Comparison of ENCODE assay signal across 25 mouse cellular contexts in the genomic region with DNA sequence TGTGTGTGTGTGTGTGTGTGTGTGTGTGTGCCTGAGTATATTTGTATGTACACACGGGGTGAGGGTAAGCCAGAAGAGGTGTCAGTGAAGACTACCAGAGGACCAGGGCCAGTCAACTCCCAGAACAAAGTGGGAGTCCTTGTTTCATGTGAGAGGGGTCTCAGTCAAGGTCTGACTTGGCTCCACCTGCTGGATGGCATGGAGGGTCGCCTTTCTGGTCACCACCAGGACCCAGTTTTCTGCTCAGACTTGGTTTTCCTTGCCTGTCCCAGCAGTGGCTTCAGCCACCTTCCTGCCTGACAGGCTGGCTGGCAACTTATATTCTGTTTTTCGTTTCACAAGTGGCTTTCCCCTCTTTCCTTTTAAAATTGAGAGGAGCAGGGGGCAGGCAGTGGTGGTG. TPM values are rescaled to one million over a fixed set of nuclear protein-coding genes. Genes with fewer than 3 reads are reported as not detected.
DNase-seq lines count a peak whose midpoint lies in the region; ATAC-seq and TF ChIP-seq lines count a peak whose summit lies in the region.
"Had no signal": no experiment of that assay in that cellular context is flagged by ENCODE, and none has a peak within 500 bp of the region (broad histone marks: within the 10 kb centered on the region; RNA-seq: fewer than 3 reads in every experiment).

No protein-coding gene starts in this region.

- no peak overlapping the region for H3K27ac ChIP-seq in heart, postnatal 0 days (ENCODE audit: low read depth)
- no peak overlapping the region for H3K27ac ChIP-seq in embryonic facial prominence, embryonic 11.5 days (replicated peaks; ENCODE audit: low read depth, low read length)
- H3K27ac ChIP-seq: forebrain, embryonic 13.5 days; heart, adult 2 months; left cerebral cortex, adult 2 months; limb, embryonic 12.5 days; liver, embryonic 15.5 days; macrophage; midbrain, embryonic 12.5 days; neural tube, embryonic 12.5 days had no signal

- no peaks in the 10 kb centered on the region for H3K9me3 ChIP-seq in heart, postnatal 0 days (replicated peaks; ENCODE audit: control insufficient read depth, low read length)
- H3K9me3 ChIP-seq in embryonic facial prominence, embryonic 11.5 days (replicated peaks; ENCODE audit: control insufficient read depth, low read length): no peaks in the 10 kb centered on the region
- H3K9me3 ChIP-seq: forebrain, embryonic 13.5 days; limb, embryonic 12.5 days; liver, embryonic 15.5 days; midbrain, embryonic 12.5 days; neural tube, embryonic 12.5 days had no signal

- no peak for TF ChIP-seq POLR2A in lung, adult 2 months (IDR thresholded peaks at IDR 0.05; ENCODE audit: borderline replicate concordance, extremely low read depth, low read depth, low read length)

- 28% methylated on average over 3 of the region's 3 CpGs for WGBS in heart, postnatal 0 days
- WGBS in lung, adult 2 months: 27% methylated on average over 3 of the region's 3 CpGs
- 41% methylated on average over 3 of the region's 3 CpGs for WGBS in embryonic facial prominence, embryonic 11.5 days

- H3K9ac ChIP-seq in heart, postnatal 0 days (replicated peaks; ENCODE audit: low read depth, low read length): no peak overlapping the region
- H3K9ac ChIP-seq in embryonic facial prominence, embryonic 11.5 days (replicated peaks; ENCODE audit: low read length): no peak overlapping the region
- H3K9ac ChIP-seq: forebrain, embryonic 13.5 days; limb, embryonic 12.5 days; liver, embryonic 15.5 days; midbrain, embryonic 12.5 days; neural tube, embryonic 12.5 days had no signal

- no peaks in the 10 kb centered on the region for H3K27me3 ChIP-seq in heart, postnatal 0 days (ENCODE audit: control insufficient read depth, insufficient read depth, low read length)
- no peaks in the 10 kb centered on the region for H3K27me3 ChIP-seq in embryonic facial prominence, embryonic 11.5 days (ENCODE audit: control insufficient read depth, insufficient read depth, low read length)
- H3K27me3 ChIP-seq: CH12.LX; forebrain, embryonic 13.5 days; limb, embryonic 12.5 days; liver, embryonic 15.5 days; midbrain, embryonic 12.5 days; neural tube, embryonic 12.5 days had no signal

- 0 out of 2 replicates have a peak, but pooled peaks cover 5% of the 10 kb centered on the region for H3K4me1 ChIP-seq in heart, postnatal 0 days (ENCODE audit: control insufficient read depth, insufficient read depth)
- H3K4me1 ChIP-seq in lung, adult 2 months (ENCODE audit: control insufficient read depth, insufficient read depth, low read length): no peaks in the 10 kb centered on the region
- no peaks in the 10 kb centered on the region for H3K4me1 ChIP-seq in embryonic facial prominence, embryonic 11.5 days (ENCODE audit: control insufficient read depth, insufficient read depth, low read length)
- H3K4me1 ChIP-seq: forebrain, embryonic 13.5 days; midbrain, embryonic 12.5 days; neural tube, embryonic 12.5 days had no signal

- TF ChIP-seq CTCF in heart, postnatal 0 days (IDR thresholded peaks at IDR 0.05; ENCODE audit: low read depth): 0 out of 2 replicates have a peak, but pooled peaks have one; percentile 10
- peak; percentile 14; the same call in 1 of the 2 replicates for TF ChIP-seq CTCF in lung, adult 2 months (IDR thresholded peaks at IDR 0.05; ENCODE audit: insufficient read depth, low read length)

- no peak overlapping the region for H3K4me3 ChIP-seq in heart, postnatal 0 days (ENCODE audit: low read depth, low read length)
- no peak overlapping the region for H3K4me3 ChIP-seq in lung, adult 2 months (replicated peaks; ENCODE audit: extremely low read depth, low read depth, low read length)
- no peak overlapping the region for H3K4me3 ChIP-seq in embryonic facial prominence, embryonic 11.5 days (ENCODE audit: low read depth, low read length)
- H3K4me3 ChIP-seq: forebrain, embryonic 13.5 days; heart, adult 2 months; left cerebral cortex, adult 2 months; limb, embryonic 12.5 days; liver, embryonic 15.5 days; midbrain, embryonic 12.5 days; neural tube, embryonic 12.5 days had no signal

- no peaks in the 10 kb centered on the region for H3K36me3 ChIP-seq in heart, postnatal 0 days (replicated peaks; ENCODE audit: control insufficient read depth, insufficient read depth, low read length)
- H3K36me3 ChIP-seq in embryonic facial prominence, embryonic 11.5 days (replicated peaks; ENCODE audit: control insufficient read depth, insufficient read depth, low read depth, low read length): no peaks in the 10 kb centered on the region
- H3K36me3 ChIP-seq: limb, embryonic 12.5 days; liver, embryonic 15.5 days; midbrain, embryonic 12.5 days; neural tube, embryonic 12.5 days had no signal

- ATAC-seq in heart, postnatal 0 days (ENCODE audit: insufficient read depth, low read depth): no peak
- no peak for ATAC-seq in embryonic facial prominence, embryonic 11.5 days (replicated peaks; ENCODE audit: insufficient number of reproducible peaks, low FRiP score, low TSS enrichment, low read depth)
- ATAC-seq: forebrain, embryonic 13.5 days had no signal

- no peak for DNase-seq in heart, postnatal 0 days (ENCODE audit: low spot score)
- no peak for DNase-seq in heart, postnatal 4 days
- no peak for DNase-seq in lung, adult 2 months
- DNase-seq in lung, postnatal 36 days: no peak
- peak; percentile 47 for DNase-seq in ES-CJ7 (ENCODE audit: low read depth, low spot score)
- DNase-seq in embryonic facial prominence, embryonic 11.5 days (ENCODE audit: low spot score): peak; percentile 40
- DNase-seq in kidney, adult 18-20 months: no peak
- DNase-seq: adrenal gland, adult 8-10 months; cerebellum, adult 9-11 months; gastrocnemius, postnatal 25 days; heart, adult 2 months; kidney, adult 8-10 months; kidney, postnatal 36 days; layer of hippocampus, adult 9-11 months; thymus, postnatal 25 days had no signal

- H3K4me2 ChIP-seq in heart, postnatal 0 days (ENCODE audit: low read depth, low read length): no peak overlapping the region
- H3K4me2 ChIP-seq in embryonic facial prominence, embryonic 11.5 days (ENCODE audit: low read depth, low read length): no peak overlapping the region
- H3K4me2 ChIP-seq: forebrain, embryonic 13.5 days; limb, embryonic 12.5 days; liver, embryonic 15.5 days; midbrain, embryonic 12.5 days; neural tube, embryonic 12.5 days had no signal

- TF ChIP-seq EP300 in heart, postnatal 0 days (IDR thresholded peaks at IDR 0.05; ENCODE audit: low read depth): no peak

RNA-seq across cellular contexts. Expression of a gene that starts 20.7 kb away (rescaled TPM):
- total RNA-seq in heart, postnatal 0 days (2014; rRNA removed; ENCODE audit: low replicate concordance): 79.1 and 81.5 TPM in 2 replicates
- 45.9 and 53.2 TPM in 2 replicates for polyA plus RNA-seq in heart, postnatal 0 days (2015; fragmentation: Nextera tagmentation; extraction: Ambion mirVana)
- total RNA-seq in heart, postnatal 4 days (2021): 10 to 100 TPM; 74.3 to 77.1 TPM
- 163 and 173 TPM in 2 replicates for polyA plus RNA-seq in lung, adult 2 months (2012; rRNA removed)
- 23.5 and 24.8 TPM in 2 replicates for polyA plus RNA-seq in embryonic facial prominence, embryonic 11.5 days (2014; fragmentation: Nextera tagmentation; extraction: Ambion mirVana)

RNA-seq across cellular contexts. Expression of a gene that starts 21.3 kb away (rescaled TPM):
- 34.7 and 98.0 TPM in 2 replicates for total RNA-seq in heart, postnatal 0 days (2014; rRNA removed; ENCODE audit: low replicate concordance)
- polyA plus RNA-seq in heart, postnatal 0 days (2015; fragmentation: Nextera tagmentation; extraction: Ambion mirVana): 152 and 162 TPM in 2 replicates
- total RNA-seq in heart, postnatal 4 days (2021): 10 to 100 TPM; 89.8 to 90.8 TPM
- 131 and 171 TPM in 2 replicates for polyA plus RNA-seq in lung, adult 2 months (2012; rRNA removed)
- 127 and 141 TPM in 2 replicates for polyA plus RNA-seq in embryonic facial prominence, embryonic 11.5 days (2014; fragmentation: Nextera tagmentation; extraction: Ambion mirVana)

RNA-seq across cellular contexts. Expression of a gene that starts 26.3 kb away (rescaled TPM):
- total RNA-seq in heart, postnatal 0 days (2014; rRNA removed; ENCODE audit: low replicate concordance): not detected in 2 replicates
- polyA plus RNA-seq in heart, postnatal 0 days (2015; fragmentation: Nextera tagmentation; extraction: Ambion mirVana): 0.25 TPM in 1 of 2 replicates, not detected in the other
- under 1 TPM in 1 of 2 experiments, not detected in 1; 0.97 TPM for total RNA-seq in heart, postnatal 4 days (2021)
- polyA plus RNA-seq in lung, adult 2 months (2012; rRNA removed): not detected in 2 replicates
- 0.61 TPM in 1 of 2 replicates, not detected in the other for polyA plus RNA-seq in embryonic facial prominence, embryonic 11.5 days (2014; fragmentation: Nextera tagmentation; extraction: Ambion mirVana)
- total RNA-seq: adrenal gland, adult 8-10 months; gastrocnemius, postnatal 25 days; hematopoietic stem cell, adult 5-6 weeks; left cerebral cortex, adult 2 months had no signal
- polyA plus RNA-seq: heart, adult 2 months; limb, embryonic 12.5 days; liver, embryonic 15.5 days; macrophage; midbrain, embryonic 12.5 days; neural tube, embryonic 12.5 days; small intestine, adult 2 months had no signal

RNA-seq across cellular contexts. Expression of a gene that starts 48.3 kb away (rescaled TPM):
- total RNA-seq in heart, postnatal 0 days (2014; rRNA removed; ENCODE audit: low replicate concordance): 0.43 and 0.76 TPM in 2 replicates
- polyA plus RNA-seq in heart, postnatal 0 days (2015; fragmentation: Nextera tagmentation; extraction: Ambion mirVana): not detected in 2 replicates
- total RNA-seq in heart, postnatal 4 days (2021): 1 to 10 TPM in 1 of 2 experiments, not detected in 1; 1.3 TPM
- not detected in 2 replicates for polyA plus RNA-seq in lung, adult 2 months (2012; rRNA removed)
- 0.28 and 0.52 TPM in 2 replicates for polyA plus RNA-seq in embryonic facial prominence, embryonic 11.5 days (2014; fragmentation: Nextera tagmentation; extraction: Ambion mirVana)
- total RNA-seq: CH12.LX had no signal
- polyA plus RNA-seq: heart, adult 2 months; small intestine, adult 2 months had no signal

Comparison
In these comparisons a context has a peak if more than half of its experiments do, and no peak if none do; other contexts are left out.
1. DNase-seq: peak in ES-CJ7 (single experiment) and embryonic facial prominence, embryonic 11.5 days (single experiment); none in heart, postnatal 0 days (single experiment), heart, postnatal 4 days (single experiment), lung, adult 2 months (single experiment), lung, postnatal 36 days (single experiment) and kidney, adult 18-20 months (single experiment).